Mouse (Mus musculus) limb, embryonic 14.5 days (tissue): Measurements from ENCODE around the gene Gstp2. TPM values are rescaled to one million over a fixed set of nuclear protein-coding genes. Genes with fewer than 3 reads are reported as not detected.

Experiments
- ATAC-seq: fragments of 200-750 bp; cut with Nextera tagmentation; 2 replicates; pipeline ENCODE4 v1.8.0; 2017; ENCODE audit warnings: low read depth, moderate number of reproducible peaks, moderate TSS enrichment; ENCODE audit not compliant: low FRiP score
- DNase-seq: peaks from one replicate; pipeline ENCODE4 v3.0.0-alpha.2; 2015; ENCODE audit warnings: low spot score
- H3K27ac ChIP-seq: fragments of 300-500 bp; sonication (generic); replicated peaks from 2 replicates; pipeline ENCODE4 v1.5.1; 2014; ENCODE audit warnings: low read depth, mild to moderate bottlenecking, low read length, moderate library complexity, mixed read lengths
- H3K27me3 ChIP-seq: fragments of 300-500 bp; sonication (generic); 2 replicates; pipeline ENCODE4 v1.6.1; 2014; ENCODE audit warnings: low read length, mixed read lengths; ENCODE audit not compliant: control insufficient read depth, insufficient read depth
- H3K36me3 ChIP-seq: fragments of 300-500 bp; sonication (generic); 2 replicates; pipeline ENCODE4 v1.6.1; 2014; ENCODE audit warnings: mild to moderate bottlenecking, low read length, moderate library complexity, mixed read lengths; ENCODE audit not compliant: control insufficient read depth, insufficient read depth
- H3K4me1 ChIP-seq: fragments of 300-500 bp; sonication (generic); 2 replicates; pipeline ENCODE4 v1.6.1; 2014; ENCODE audit warnings: antibody characterized with exemption, low read length, mixed read lengths; ENCODE audit not compliant: control insufficient read depth, insufficient read depth
- H3K4me2 ChIP-seq: fragments of 300-500 bp; sonication (generic); replicated peaks from 2 replicates; pipeline ENCODE4 v1.6.1; 2014; ENCODE audit warnings: low read depth, mild to moderate bottlenecking, low read length, moderate library complexity; ENCODE audit not compliant: severe bottlenecking
- H3K4me3 ChIP-seq: fragments of 300-500 bp; sonication (generic); replicated peaks from 2 replicates; pipeline ENCODE4 v1.5.1; 2014; ENCODE audit warnings: low read length
- H3K9ac ChIP-seq: fragments of 300-500 bp; sonication (generic); 2 replicates; pipeline ENCODE4 v1.6.1; 2014; ENCODE audit warnings: mild to moderate bottlenecking, low read depth, low read length, moderate library complexity; ENCODE audit not compliant: severe bottlenecking
- H3K9me3 ChIP-seq: fragments of 300-500 bp; sonication (generic); 2 replicates; pipeline ENCODE4 v1.6.1; 2016; ENCODE audit warnings: low read length; ENCODE audit not compliant: control insufficient read depth
- POLR2A ChIP-seq: fragments of 200-500 bp; IDR thresholded peaks from 2 replicates; pipeline ENCODE4 v1.8.0; 2012; ENCODE audit warnings: inconsistent platforms, mild to moderate bottlenecking, moderate library complexity, borderline replicate concordance; ENCODE audit not compliant: insufficient read depth, insufficient read length; ENCODE audit errors: extremely low read depth
- WGBS: fragments of 180-500 bp; shearing (Covaris S2); extraction: QIAGEN DNeasy Blood & Tissue Kit; methylation state at CpG from one replicate; pipeline ENCODE4 v1.1.7; 2014; 5-methylcytosine and 5-hydroxymethylcytosine counted together
- polyA plus RNA-seq, 2 experiments: library from polyadenylated mRNA; depleted of rRNA in 1 of 2; stranded (reverse) in 1 of 2; unstranded in 1 of 2; fragments of >200 nt; fragmentation: Nextera tagmentation in 1 of 2; extraction: Ambion mirVana in 1 of 2; gene quantifications; 2 replicates each; pipeline versions ENCODE4 v1.2.1 to v1.2.3; 2012 to 2014

The Gstp2 gene
- polyA plus RNA-seq, 2 experiments = 1.7 to 10.8 TPM

DNA sequence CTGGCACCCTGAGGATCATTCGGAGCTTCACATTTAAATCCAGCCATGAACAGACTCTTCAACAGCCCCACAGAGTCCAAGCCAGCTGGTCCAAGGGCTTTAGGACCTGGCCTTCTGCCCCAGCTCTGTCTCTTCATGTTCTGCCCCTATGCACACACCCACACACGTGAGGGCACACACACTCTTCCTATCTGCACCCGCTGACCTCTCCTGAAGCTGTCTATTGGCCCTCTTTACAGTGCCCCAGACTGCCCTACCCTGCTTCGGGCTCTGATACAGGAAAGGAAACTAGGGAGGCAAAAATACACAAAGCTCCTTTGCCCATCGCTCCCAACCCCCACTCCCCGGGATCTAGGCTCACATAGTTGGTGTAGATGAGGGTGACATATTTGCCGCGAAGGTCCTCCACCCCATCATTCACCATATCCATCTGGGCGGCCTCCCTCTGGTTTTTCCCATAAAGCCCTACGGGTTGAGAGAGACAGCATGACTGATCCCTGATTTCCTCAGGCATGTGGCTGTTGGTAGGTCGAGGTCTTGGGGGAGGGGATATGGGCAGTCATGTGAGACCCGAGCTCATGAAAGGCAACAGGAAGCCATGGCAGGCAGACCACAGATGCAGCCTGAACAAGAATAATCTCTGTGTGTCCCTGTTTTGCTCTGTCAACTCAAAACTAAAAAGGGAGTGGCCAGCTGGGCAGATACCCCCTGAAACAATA, 9.3 kb downstream of the Gstp2 start:
- no peak for ATAC-seq
- no peak for DNase-seq
- WGBS = 77% methylated on average over 12 of the region's 12 CpGs
- Histone ChIP-seq H3K27me3 (no peaks in the 10 kb centered on the region), H3K36me3 (no peaks in the 10 kb centered on the region), H3K4me1 (no peaks in the 10 kb centered on the region; the same call in 1 of the 2 replicates), H3K4me3 (no peak overlapping the region), H3K27ac (no peak overlapping the region), H3K4me2 (no peak overlapping the region), H3K9ac (no peak overlapping the region), H3K9me3 (no peaks in the 10 kb centered on the region)
- TF ChIP-seq POLR2A = no peak

GRCm38 (mm10) chr19:4033742-4034141, 12.1 kb downstream of the Gstp2 start:
- Histone ChIP-seq H3K9ac (no peak overlapping the region), H3K27me3 (no peaks in the 10 kb centered on the region), H3K4me3 (no peak overlapping the region), H3K9me3 (no peaks in the 10 kb centered on the region), H3K4me1 (no peaks in the 10 kb centered on the region; the same call in 1 of the 2 replicates), H3K27ac (no peak overlapping the region), H3K36me3 (no peaks in the 10 kb centered on the region), H3K4me2 (no peak overlapping the region)
- DNase-seq (no peak), ATAC-seq (no peak)
- no peak for TF ChIP-seq POLR2A
- 68% methylated on average over 5 of the region's 5 CpGs for WGBS

DNA sequence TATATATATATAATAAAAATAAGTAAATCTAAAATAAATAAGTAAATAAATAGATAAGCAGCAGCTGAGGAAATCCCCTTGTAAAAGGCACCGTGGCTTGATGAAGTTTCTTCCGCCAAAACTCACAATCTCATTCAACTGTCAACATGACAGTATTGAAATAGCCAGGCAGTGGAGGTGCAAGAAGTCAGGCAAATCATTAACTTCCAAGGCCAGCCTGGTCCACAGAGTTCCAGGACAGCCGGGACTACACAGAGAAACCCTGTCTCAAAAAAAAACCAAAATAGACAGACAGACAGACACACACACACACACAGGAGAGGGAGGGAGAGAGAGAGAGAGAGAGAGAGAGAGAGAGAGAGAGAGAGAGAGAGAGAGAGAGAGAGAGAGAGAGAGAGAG, 12.5 kb downstream of the Gstp2 start:
- Histone ChIP-seq H3K9ac (no peak overlapping the region), H3K4me3 (no peak overlapping the region), H3K4me1 (no peaks in the 10 kb centered on the region; the same call in 1 of the 2 replicates), H3K4me2 (no peak overlapping the region), H3K36me3 (no peaks in the 10 kb centered on the region), H3K27ac (no peak overlapping the region), H3K27me3 (no peaks in the 10 kb centered on the region), H3K9me3 (no peaks in the 10 kb centered on the region)
- DNase-seq = no peak
- WGBS = 79% methylated on average over 3 of the region's 3 CpGs
- no peak for ATAC-seq
- TF ChIP-seq POLR2A = no peak

DNA sequence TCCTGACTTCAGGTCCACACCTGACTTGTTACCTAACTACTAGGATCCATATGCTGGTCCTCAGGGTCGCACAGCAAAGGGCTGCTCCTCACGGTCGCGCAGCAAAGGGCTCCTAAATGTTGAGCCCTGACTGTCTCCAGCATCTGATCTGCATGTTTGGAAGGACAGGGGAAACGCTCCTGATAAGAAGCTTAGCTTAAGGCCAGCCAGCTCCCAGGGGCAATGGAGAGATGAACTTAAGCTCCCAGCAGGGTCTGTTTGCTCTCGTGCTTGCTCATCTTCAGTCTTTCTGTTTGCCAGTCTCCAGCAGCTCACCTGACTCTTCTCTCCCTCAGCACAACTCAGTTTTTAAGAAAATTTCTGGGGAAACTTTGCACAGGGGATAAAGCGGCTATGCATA, 13.2 kb downstream of the Gstp2 start:
- ATAC-seq = no peak
- H3K27me3 ChIP-seq = no peaks in the 10 kb centered on the region
- H3K36me3 ChIP-seq = no peaks in the 10 kb centered on the region
- no peak for TF ChIP-seq POLR2A
- DNase-seq = no peak
- 70% methylated on average over 7 of the region's 7 CpGs for WGBS
- H3K4me1 ChIP-seq = no peaks in the 10 kb centered on the region
- no peak overlapping the region for H3K4me2 ChIP-seq
- H3K9ac ChIP-seq = no peak overlapping the region
- no peak overlapping the region for H3K4me3 ChIP-seq
- H3K9me3 ChIP-seq = no peaks in the 10 kb centered on the region
- no peak overlapping the region for H3K27ac ChIP-seq

GRCm38 (mm10) chr19:4027576-4027975, 18.2 kb downstream of the Gstp2 start:
- no peak for TF ChIP-seq POLR2A

More at GRCm38 (mm10) chr19:4027576-4027975, 18.2 kb downstream of the Gstp2 start:
- Histone ChIP-seq H3K9me3 (no peaks in the 10 kb centered on the region), H3K4me3 (no peak overlapping the region), H3K4me2 (no peak overlapping the region), H3K4me1 (no peaks in the 10 kb centered on the region), H3K36me3 (no peaks in the 10 kb centered on the region), H3K27ac (no peak overlapping the region), H3K27me3 (no peaks in the 10 kb centered on the region), H3K9ac (no peak overlapping the region)
- ATAC-seq (no peak), DNase-seq (no peak)
